Mouse (Mus musculus) embryonic fibroblast, embryonic 13.5 days (primary cell): Measurements from ENCODE around the gene CT030661.1.
"Not testable (repeated sequence)": the region's sequence is repeated elsewhere in the genome, so short reads cannot be mapped to it uniquely, and the experiment has no call there.

Experiments used
- CTCF ChIP-seq: IDR thresholded peaks from 2 replicates; pipeline ENCODE4 v1.5.1; 2011; ENCODE audit warnings: mild to moderate bottlenecking, control low read depth, low read length, moderate library complexity, borderline replicate concordance; ENCODE audit not compliant: insufficient read depth
- POLR2A ChIP-seq: IDR thresholded peaks from 2 replicates; pipeline ENCODE4 v1.6.1; 2011; ENCODE audit warnings: low read depth, mild to moderate bottlenecking, control low read depth, low read length, moderate library complexity

- not testable (repeated sequence) for TF ChIP-seq CTCF
- peak; percentile 65 for TF ChIP-seq POLR2A
Measured at GRCm38 (mm10) chr17:22314730-22315226, at the start of gene CT030661.1.
